Mouse (Mus musculus) heart, embryonic 11.5 days (tissue): ENCODE results near the gene Tmem54. TPM values are rescaled to one million over a fixed set of nuclear protein-coding genes. Genes with fewer than 3 reads are reported as not detected.
A peak's percentile ranks its signal among the peaks of the same experiment; 100 is the strongest.

Experiments
- ATAC-seq: fragments of 200-750 bp; cut with Nextera tagmentation; replicated peaks from 2 replicates; pipeline ENCODE4 v1.8.0; 2017; ENCODE audit warnings: moderate library complexity; ENCODE audit not compliant: insufficient number of reproducible peaks, low FRiP score, low TSS enrichment
- H3K27ac ChIP-seq: fragments of 300-500 bp; sonication (generic); 2 replicates; pipeline ENCODE4 v1.5.1; 2014; ENCODE audit warnings: mild to moderate bottlenecking, low read depth, low read length
- H3K27me3 ChIP-seq: fragments of 300-500 bp; sonication (generic); 2 replicates; pipeline ENCODE4 v1.6.1; 2014; ENCODE audit warnings: mild to moderate bottlenecking, low read length, mixed read lengths; ENCODE audit not compliant: control insufficient read depth, insufficient read depth
- H3K36me3 ChIP-seq: fragments of 300-500 bp; sonication (generic); 2 replicates; pipeline ENCODE4 v1.6.1; 2014; ENCODE audit warnings: mild to moderate bottlenecking, low read length, moderate library complexity, mixed read lengths; ENCODE audit not compliant: control insufficient read depth, insufficient read depth
- H3K4me1 ChIP-seq: fragments of 300-500 bp; sonication (generic); 2 replicates; pipeline ENCODE4 v1.6.1; 2014; ENCODE audit warnings: low read length; ENCODE audit not compliant: control insufficient read depth, insufficient read depth
- H3K4me2 ChIP-seq: fragments of 300-500 bp; sonication (generic); 2 replicates; pipeline ENCODE4 v1.6.1; 2014; ENCODE audit warnings: mild to moderate bottlenecking, moderate library complexity
- H3K4me3 ChIP-seq: fragments of 300-500 bp; sonication (generic); 2 replicates; pipeline ENCODE4 v1.5.1; 2014; ENCODE audit warnings: low read depth, low read length
- H3K9ac ChIP-seq: fragments of 300-500 bp; sonication (generic); 2 replicates; pipeline ENCODE4 v1.6.1; 2014; ENCODE audit warnings: mild to moderate bottlenecking, low read depth, low read length, moderate library complexity
- H3K9me3 ChIP-seq: fragments of 300-500 bp; sonication (generic); replicated peaks from 2 replicates; pipeline ENCODE4 v1.6.1; 2016; ENCODE audit warnings: low read length; ENCODE audit not compliant: control insufficient read depth
- WGBS: fragments of 180-500 bp; shearing (Covaris S2); extraction: QIAGEN DNeasy Blood & Tissue Kit; methylation state at CpG from one replicate; pipeline ENCODE4 v1.1.7; 2014; ENCODE audit not compliant: insufficient replicate concordance; 5-methylcytosine and 5-hydroxymethylcytosine counted together
- polyA plus RNA-seq: library from polyadenylated mRNA; unstranded; fragments of >200 nt; fragmentation: Nextera tagmentation; extraction: Ambion mirVana; gene quantifications from 2 replicates; pipeline ENCODE4 v1.2.1, GENCODE M21; 2014

The Tmem54 gene
- 0.30 and 0.66 TPM in 2 replicates for polyA plus RNA-seq

GRCm38 (mm10) chr4:129105356-129105755, at the start of gene Tmem54:
Gene Tmem54 (plus strand): TSS chr4:129105548.
- no peaks in the 10 kb centered on the region for H3K9me3 ChIP-seq
- no peak within 1 kb of the TSS for H3K27ac ChIP-seq
- no peaks in the 10 kb centered on the region for H3K36me3 ChIP-seq
- no peak within 1 kb of the TSS for H3K9ac ChIP-seq
- peak; percentile 29; the same call in 1 of the 2 replicates for ATAC-seq
- peak within 1 kb of the TSS; percentile 54 for H3K4me2 ChIP-seq
- peaks cover 52% of the 10 kb centered on the region for H3K27me3 ChIP-seq
- H3K4me3 ChIP-seq: peak within 1 kb of the TSS; percentile 27
- WGBS: 2% methylated on average over 40 of the region's 40 CpGs
- 0 out of 2 replicates have a peak, but pooled peaks cover 4% of the 10 kb centered on the region for H3K4me1 ChIP-seq

- no peak overlapping the region for H3K4me3 ChIP-seq
- no peak overlapping the region for H3K9ac ChIP-seq
- H3K27me3 ChIP-seq: peaks cover 2% of the 10 kb centered on the region
- ATAC-seq: no peak
- no peaks in the 10 kb centered on the region for H3K36me3 ChIP-seq
- no peak overlapping the region for H3K4me2 ChIP-seq
- H3K4me1 ChIP-seq: peaks cover 18% of the 10 kb centered on the region
- H3K27ac ChIP-seq: no peak overlapping the region
- 79% methylated on average over 5 of the region's 5 CpGs for WGBS
- H3K9me3 ChIP-seq: no peaks in the 10 kb centered on the region
Observed at GRCm38 (mm10) chr4:129055562-129055961, 49.8 kb upstream of the Tmem54 start.

GRCm38 (mm10) chr4:129057533-129058206, 47.7 kb upstream of the Tmem54 start:
- Histone ChIP-seq H3K4me1 (peaks cover 8% of the 10 kb centered on the region), H3K36me3 (no peaks in the 10 kb centered on the region), H3K27me3 (no peaks in the 10 kb centered on the region), H3K9me3 (no peaks in the 10 kb centered on the region), H3K4me2 (peak overlapping the region; percentile 96), H3K9ac (peak overlapping the region; percentile 83), H3K4me3 (peak overlapping the region; percentile 85), H3K27ac (peak overlapping the region; percentile 88)
- peak; percentile 93 for ATAC-seq
- 3% methylated on average over 43 of the region's 44 CpGs for WGBS

- no peaks in the 10 kb centered on the region for H3K9me3 ChIP-seq
- H3K27ac ChIP-seq: peak within 1 kb of the TSS; percentile 88
- H3K4me3 ChIP-seq: peak within 1 kb of the TSS; percentile 85
- peak within 1 kb of the TSS; percentile 83 for H3K9ac ChIP-seq
- peaks cover 8% of the 10 kb centered on the region for H3K4me1 ChIP-seq
- no peaks in the 10 kb centered on the region for H3K36me3 ChIP-seq
- peak within 1 kb of the TSS; percentile 96 for H3K4me2 ChIP-seq
- WGBS: under 1% methylated on average over 86 of the region's 107 CpGs
- peak; percentile 67 for ATAC-seq
- no peaks in the 10 kb centered on the region for H3K27me3 ChIP-seq
Observed at GRCm38 (mm10) chr4:129058207-129059092, 46.9 kb upstream of the Tmem54 start, which contains the start of gene Rnf19b. Gene Rnf19b (plus strand): TSS chr4:129058271.

GRCm38 (mm10) chr4:129059125-129059551, 46.2 kb upstream of the Tmem54 start:
- Histone ChIP-seq H3K9me3 (no peaks in the 10 kb centered on the region), H3K9ac (peak overlapping the region; percentile 83), H3K4me3 (peak overlapping the region; percentile 85), H3K27ac (no peak overlapping the region), H3K4me1 (peaks cover 8% of the 10 kb centered on the region), H3K27me3 (no peaks in the 10 kb centered on the region), H3K4me2 (peak overlapping the region; percentile 96), H3K36me3 (no peaks in the 10 kb centered on the region)
- 3% methylated on average over 13 of the region's 13 CpGs for WGBS
- ATAC-seq: no peak

- H3K9me3 ChIP-seq: no peaks in the 10 kb centered on the region
- H3K4me1 ChIP-seq: peaks cover 8% of the 10 kb centered on the region
- H3K9ac ChIP-seq: no peak overlapping the region
- H3K27ac ChIP-seq: no peak overlapping the region
- no peaks in the 10 kb centered on the region for H3K36me3 ChIP-seq
- peak overlapping the region; percentile 96 for H3K4me2 ChIP-seq
- WGBS: 40% methylated on average over 4 of the region's 4 CpGs
- no peaks in the 10 kb centered on the region for H3K27me3 ChIP-seq
- H3K4me3 ChIP-seq: no peak overlapping the region
- no peak for ATAC-seq
Observed at GRCm38 (mm10) chr4:129059922-129060321, 45.4 kb upstream of the Tmem54 start.

- 96% methylated on average over 1 of the region's 1 CpGs for WGBS
- ATAC-seq: no peak
Observed at GRCm38 (mm10) chr4:129061486-129061885, 43.9 kb upstream of the Tmem54 start.

GRCm38 (mm10) chr4:129062281-129063075, 42.9 kb upstream of the Tmem54 start:
- ATAC-seq: no peak
- no peaks in the 10 kb centered on the region for H3K27me3 ChIP-seq
- H3K4me3 ChIP-seq: no peak overlapping the region
- H3K4me1 ChIP-seq: peaks cover 8% of the 10 kb centered on the region
- no peak overlapping the region for H3K27ac ChIP-seq
- H3K4me2 ChIP-seq: no peak overlapping the region
- WGBS: 74% methylated on average over 3 of the region's 3 CpGs
- H3K9ac ChIP-seq: no peak overlapping the region
- H3K9me3 ChIP-seq: no peaks in the 10 kb centered on the region
- H3K36me3 ChIP-seq: no peaks in the 10 kb centered on the region

More at GRCm38 (mm10) chr4:129061486-129061885, 43.9 kb upstream of the Tmem54 start:
- Histone ChIP-seq H3K4me3 (no peak overlapping the region), H3K9ac (no peak overlapping the region), H3K27me3 (no peaks in the 10 kb centered on the region), H3K27ac (no peak overlapping the region), H3K4me2 (no peak overlapping the region), H3K4me1 (peaks cover 8% of the 10 kb centered on the region), H3K36me3 (no peaks in the 10 kb centered on the region), H3K9me3 (no peaks in the 10 kb centered on the region)
